Mouse (Mus musculus) lung, postnatal 0 days (tissue): ENCODE results near the gene Ppp3r2.

Source experiments
- CTCF ChIP-seq: IDR thresholded peaks from 2 replicates; pipeline ENCODE4 v1.5.1; 2016; ENCODE audit warnings: antibody characterized with exemption, mild to moderate bottlenecking
- EP300 ChIP-seq: IDR thresholded peaks from 2 replicates; pipeline ENCODE4 v1.6.1; 2016; ENCODE audit warnings: antibody characterized with exemption, mild to moderate bottlenecking, control low read depth

GRCm38 (mm10) chr4:49639913-49640312 is 41.9 kb downstream of the Ppp3r2 start:
- peak; percentile 39 for TF ChIP-seq CTCF
- no peak for TF ChIP-seq EP300
